Mouse (Mus musculus) cortical plate, adult 2 months (tissue): ENCODE measurements around the gene Ccdc173. TPM values are rescaled to one million over a fixed set of nuclear protein-coding genes. Genes with fewer than 3 reads are reported as not detected.
A peak's percentile ranks its signal among the peaks of the same experiment; 100 is the strongest.

Source experiments
- H3K27ac ChIP-seq: fragments of 200-500 bp; 2 replicates; pipeline ENCODE4 v1.5.1; 2012; ENCODE audit warnings: low read length, control low read depth, inconsistent platforms; ENCODE audit not compliant: insufficient read depth
- H3K4me1 ChIP-seq: fragments of 200-500 bp; 2 replicates; pipeline ENCODE4 v1.6.1; 2011; ENCODE audit warnings: low read length; ENCODE audit not compliant: control insufficient read depth, insufficient read depth
- H3K4me3 ChIP-seq: fragments of 200-500 bp; 2 replicates; pipeline ENCODE4 v1.5.1; 2011; ENCODE audit warnings: mild to moderate bottlenecking, low read length, control low read depth; ENCODE audit not compliant: insufficient read depth
- CTCF ChIP-seq: fragments of 200-500 bp; IDR thresholded peaks from 2 replicates; pipeline ENCODE4 v1.5.1; 2011; ENCODE audit warnings: mild to moderate bottlenecking, control low read depth, low read length; ENCODE audit not compliant: insufficient read depth; ENCODE audit errors: extremely low read depth
- POLR2A ChIP-seq: fragments of 200-500 bp; IDR thresholded peaks from 2 replicates; pipeline ENCODE4 v1.6.1; 2011; ENCODE audit warnings: mild to moderate bottlenecking, low read length, control low read depth; ENCODE audit not compliant: insufficient read depth; ENCODE audit errors: extremely low read depth
- polyA plus RNA-seq: library from polyadenylated mRNA; depleted of rRNA; stranded (reverse); fragments of >200 nt; gene quantifications from 2 replicates; pipeline ENCODE4 v1.2.3, GENCODE M21; 2012

Ccdc173 gene
- polyA plus RNA-seq, 1 experiment, result 3.7 TPM

DNA sequence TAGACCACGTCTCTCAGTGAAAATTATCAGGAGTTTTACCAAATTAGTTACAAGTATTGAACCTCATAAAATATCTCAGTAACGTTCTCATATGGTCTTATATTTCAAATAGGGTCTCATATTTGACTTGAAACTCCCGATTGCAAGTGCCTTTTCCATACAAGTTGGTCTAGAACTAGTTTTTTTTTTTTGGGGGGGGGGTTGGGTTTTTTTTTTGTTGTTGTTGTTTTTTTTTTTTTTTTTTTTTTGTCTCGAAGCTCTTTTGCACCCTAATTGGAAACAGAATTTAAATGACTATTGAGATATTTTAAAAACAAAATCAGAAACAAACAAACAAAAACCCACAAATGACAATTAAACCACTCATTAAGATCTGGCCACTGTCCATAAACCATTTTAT is 1.3 kb upstream of the Ccdc173 start:
- H3K4me3 ChIP-seq, result peak overlapping the region; percentile 55
- H3K27ac ChIP-seq, result no peak overlapping the region
- TF ChIP-seq CTCF, result no peak
- no peak for TF ChIP-seq POLR2A

DNA sequence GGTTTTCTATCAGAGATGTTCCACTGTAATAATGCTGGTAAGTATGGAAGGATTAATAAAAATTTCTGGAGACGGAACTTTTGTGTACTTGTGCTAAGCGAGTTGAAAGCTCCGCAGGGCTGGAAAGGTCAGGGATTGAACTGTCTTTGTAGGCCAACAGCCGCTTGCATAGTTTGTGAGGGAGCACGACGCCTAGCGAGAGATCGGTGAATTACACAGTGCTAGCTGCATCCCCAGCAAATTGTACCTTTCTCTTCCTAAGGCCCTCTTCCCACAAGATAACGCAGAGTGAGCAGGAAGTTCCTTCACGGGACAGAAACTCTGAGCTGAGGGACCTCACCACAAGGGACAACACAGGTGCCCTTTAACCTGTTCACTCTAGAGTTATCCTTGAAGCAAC is 910 bp upstream of the Ccdc173 start:
- no peaks in the 10 kb centered on the region; the same call in 1 of the 2 replicates for H3K4me1 ChIP-seq
- TF ChIP-seq POLR2A, result no peak
- TF ChIP-seq CTCF, result peak; percentile 92

More for the DNA sequence above, 1.3 kb upstream of the Ccdc173 start:
- no peaks in the 10 kb centered on the region; the same call in 1 of the 2 replicates for H3K4me1 ChIP-seq

DNA sequence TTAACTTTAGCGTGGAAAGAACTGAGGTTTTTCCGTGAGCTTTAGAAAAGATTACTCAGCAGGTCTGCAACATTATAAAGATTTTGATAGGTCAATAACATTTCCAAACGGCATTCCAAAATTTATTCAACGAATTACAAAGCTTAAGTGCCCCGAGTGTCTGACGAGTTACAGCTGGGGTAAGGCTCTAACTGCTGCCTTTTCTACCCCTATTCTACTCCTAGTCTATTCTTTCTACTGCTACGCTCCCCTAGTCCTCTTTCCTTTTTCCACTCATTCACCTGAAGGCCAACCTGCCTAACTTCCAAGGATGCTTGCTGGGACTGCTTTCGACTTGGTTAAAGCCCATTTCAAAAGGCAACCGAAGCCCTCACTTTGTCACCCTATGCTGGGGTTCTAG is 401 bp downstream of the Ccdc173 start:
- H3K4me1 ChIP-seq, result no peaks in the 10 kb centered on the region; the same call in 1 of the 2 replicates
- H3K27ac ChIP-seq, result no peak overlapping the region
- peak overlapping the region; percentile 55 for H3K4me3 ChIP-seq
- TF ChIP-seq POLR2A (no peak), CTCF (no peak)

More for the DNA sequence above, 910 bp upstream of the Ccdc173 start:
- Histone ChIP-seq H3K27ac (no peak overlapping the region), H3K4me3 (peak overlapping the region; percentile 55)

DNA sequence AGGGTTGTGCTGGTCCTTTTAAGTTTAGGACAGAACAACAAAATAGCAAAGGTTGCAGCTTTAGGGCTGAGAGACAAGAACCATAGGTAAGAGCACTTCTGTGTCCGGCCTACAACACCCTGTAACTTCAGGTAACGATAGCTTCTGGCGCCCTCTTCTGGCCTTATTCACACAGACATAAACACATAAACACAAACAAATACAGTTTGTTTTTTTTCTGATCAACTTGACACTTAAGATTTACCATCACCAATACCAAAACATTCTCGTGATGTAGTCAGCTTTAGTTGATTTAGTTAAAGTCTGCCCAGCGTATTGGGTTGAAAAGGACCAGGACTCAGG is 10.6 kb downstream of the Ccdc173 start:
- TF ChIP-seq POLR2A (no peak), CTCF (peak; percentile 28; the same call in 1 of the 2 replicates)
- H3K4me1 ChIP-seq, result no peaks in the 10 kb centered on the region
- no peak overlapping the region for H3K4me3 ChIP-seq
- H3K27ac ChIP-seq, result no peak overlapping the region

DNA sequence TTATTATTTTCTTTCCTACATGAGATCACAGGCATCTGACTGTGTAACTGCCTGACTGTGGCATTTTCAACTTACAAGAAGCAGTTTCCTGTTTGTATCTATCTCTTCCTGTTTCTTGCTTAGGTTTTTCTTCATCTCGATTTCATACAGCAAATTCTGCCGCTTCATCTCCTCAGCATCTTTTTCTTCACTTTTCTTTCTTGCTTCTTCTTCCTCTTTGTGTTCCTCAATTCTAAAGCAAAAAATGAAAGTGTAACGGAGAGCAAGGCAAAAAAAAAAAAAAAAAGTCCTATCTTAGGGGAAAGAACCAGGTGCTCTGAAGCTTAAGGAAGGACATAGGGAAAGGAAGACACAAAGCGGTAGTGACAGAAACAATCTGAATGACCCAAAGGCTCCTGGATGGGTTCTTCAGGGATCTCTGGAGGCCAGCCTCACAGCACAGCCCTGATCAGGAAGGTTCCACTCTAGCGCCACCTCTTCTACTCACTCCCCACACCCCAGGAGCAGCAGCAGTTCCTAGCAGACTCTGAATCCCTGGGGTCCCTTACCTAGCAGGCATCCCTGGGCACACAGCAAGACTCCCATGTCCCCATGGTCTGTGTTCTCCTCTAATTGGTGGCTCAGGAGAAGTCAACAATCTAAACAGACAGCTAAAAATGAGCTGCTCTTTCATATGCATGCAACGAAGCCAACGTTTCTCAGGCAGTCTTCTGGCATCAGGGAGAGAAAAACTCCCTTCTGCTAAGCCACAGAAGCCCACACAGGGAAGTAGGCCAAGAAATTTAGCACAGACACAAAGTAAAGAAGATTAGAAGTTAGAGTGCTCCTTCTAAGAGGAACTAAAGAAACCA is 11.2 kb downstream of the Ccdc173 start:
- Histone ChIP-seq H3K27ac (no peak overlapping the region), H3K4me1 (no peaks in the 10 kb centered on the region), H3K4me3 (no peak overlapping the region)
- TF ChIP-seq POLR2A, result no peak
- TF ChIP-seq CTCF, result no peak

DNA sequence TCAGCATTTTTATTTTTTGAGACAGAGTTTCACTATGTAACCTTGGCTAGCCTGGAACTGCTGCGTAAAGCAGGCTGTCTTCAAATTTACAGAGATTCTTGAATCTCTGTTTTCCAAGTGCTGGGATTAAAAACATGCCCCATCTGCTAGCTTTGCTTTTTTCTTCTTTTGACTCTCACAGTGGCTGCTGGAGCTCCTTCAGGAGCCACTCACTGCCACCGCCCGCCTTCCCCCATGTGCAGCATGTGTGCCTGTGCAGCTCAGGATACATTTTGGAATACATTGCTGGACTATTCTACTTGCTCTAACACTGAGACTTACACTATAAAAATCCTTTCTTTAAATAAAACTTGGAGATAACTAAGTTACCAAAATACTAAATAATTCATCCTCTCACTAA is 16.0 kb downstream of the Ccdc173 start:
- H3K4me1 ChIP-seq, result no peaks in the 10 kb centered on the region
- H3K4me3 ChIP-seq, result no peak overlapping the region
- TF ChIP-seq POLR2A (no peak), CTCF (no peak)
- H3K27ac ChIP-seq, result no peak overlapping the region

DNA sequence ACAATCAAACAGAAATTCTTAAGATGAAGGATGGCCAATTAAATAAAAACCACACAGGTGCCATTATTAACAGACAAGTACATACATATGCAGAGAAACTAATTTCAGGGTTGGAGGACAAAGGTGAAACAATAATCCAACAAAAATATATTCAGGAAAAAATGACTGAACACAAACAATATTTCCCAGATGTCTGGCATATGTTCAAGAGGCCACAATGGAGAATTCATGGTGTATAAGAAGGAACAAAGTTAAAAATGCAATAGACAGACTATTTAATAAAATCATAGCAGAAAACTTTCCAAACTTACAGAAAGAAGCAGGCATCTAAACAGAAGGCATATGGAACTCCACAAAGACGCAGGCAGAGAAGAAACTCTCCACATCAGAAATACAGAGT is 24.7 kb downstream of the Ccdc173 start:
- TF ChIP-seq POLR2A (no peak), CTCF (no peak)

DNA sequence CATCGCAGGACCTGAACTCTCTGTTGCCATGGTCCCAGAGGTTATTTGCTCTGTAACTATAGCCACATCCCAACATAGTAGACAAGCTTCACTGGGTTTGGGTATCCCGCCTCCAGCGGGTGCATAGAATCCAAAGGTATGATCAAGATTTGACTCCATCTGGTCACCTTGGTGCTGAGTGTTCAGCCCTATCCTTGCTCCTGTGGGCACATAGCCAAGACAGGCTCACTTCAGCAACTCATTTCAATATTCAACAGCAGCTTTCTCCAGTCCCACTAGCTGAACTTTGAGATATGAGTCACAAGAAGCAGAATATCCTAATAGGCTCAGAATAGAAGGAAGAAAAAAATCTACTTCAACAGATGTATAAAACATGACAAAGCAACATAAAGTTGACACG is 26.0 kb downstream of the Ccdc173 start:
- Histone ChIP-seq H3K4me1 (no peaks in the 10 kb centered on the region), H3K4me3 (no peak overlapping the region), H3K27ac (no peak overlapping the region)
- TF ChIP-seq POLR2A (no peak), CTCF (no peak)

More for the DNA sequence above, 24.7 kb downstream of the Ccdc173 start:
- Histone ChIP-seq H3K27ac (no peak overlapping the region), H3K4me3 (no peak overlapping the region), H3K4me1 (no peaks in the 10 kb centered on the region)

DNA sequence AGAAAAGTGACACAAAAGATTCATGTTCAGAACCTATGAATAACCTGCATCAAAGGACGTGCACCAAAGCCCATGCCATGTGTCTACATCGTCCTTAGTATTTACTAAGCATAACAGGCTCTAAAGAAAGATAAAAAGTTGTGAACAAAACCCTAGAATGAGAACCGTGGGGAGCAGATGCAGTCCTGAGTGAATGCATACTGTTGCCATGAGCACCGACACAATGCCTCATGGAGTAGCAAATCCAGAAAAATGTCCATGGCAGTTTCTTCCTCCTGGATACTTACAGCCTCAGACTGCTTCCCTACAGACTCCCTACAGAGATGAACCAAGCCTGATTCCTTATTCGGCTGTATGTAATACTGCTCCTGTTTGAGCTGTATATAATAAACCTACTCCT is 28.4 kb downstream of the Ccdc173 start:
- no peak for TF ChIP-seq POLR2A
- no peak for TF ChIP-seq CTCF
- no peak overlapping the region for H3K4me3 ChIP-seq
- no peak overlapping the region for H3K27ac ChIP-seq
- H3K4me1 ChIP-seq, result no peaks in the 10 kb centered on the region

DNA sequence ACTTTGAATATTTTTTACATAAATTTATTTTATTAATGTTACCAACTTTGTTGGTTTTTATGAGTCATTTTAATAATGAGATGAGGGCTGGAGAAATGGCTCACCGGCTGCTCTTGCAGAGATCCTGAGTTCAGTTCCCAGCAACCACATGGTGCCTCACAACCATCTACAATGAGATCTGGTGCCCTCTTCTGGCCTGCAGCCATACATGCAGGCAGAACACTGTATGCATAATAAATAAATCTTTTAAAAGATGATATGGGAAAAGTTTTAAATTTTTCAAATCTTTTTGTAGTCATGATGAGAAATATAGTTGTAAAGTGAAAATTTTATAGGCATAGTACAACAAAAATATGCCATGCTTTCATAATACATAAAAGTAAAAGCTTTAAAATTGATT is 44.3 kb downstream of the Ccdc173 start:
- H3K27ac ChIP-seq, result no peak overlapping the region
- no peaks in the 10 kb centered on the region for H3K4me1 ChIP-seq
- TF ChIP-seq POLR2A, result no peak
- 0 out of 2 replicates have a peak, but pooled peaks have one; percentile 1 for TF ChIP-seq CTCF
- no peak overlapping the region for H3K4me3 ChIP-seq

DNA sequence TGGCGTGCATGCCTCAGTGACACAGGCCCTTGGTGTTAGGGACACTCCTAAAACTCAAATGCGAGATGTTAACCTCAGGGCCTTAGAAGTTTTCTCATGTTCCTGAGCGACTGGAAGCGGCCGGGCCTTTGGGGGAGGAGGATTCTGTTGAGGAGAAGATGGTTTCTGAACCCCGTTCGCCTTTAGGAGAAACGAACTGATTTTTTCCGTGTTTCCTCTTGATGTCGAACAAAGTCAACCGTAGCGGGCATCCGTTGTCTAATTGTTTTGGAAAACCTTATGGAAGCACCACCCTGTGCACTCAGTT is 65.9 kb downstream of the Ccdc173 start:
- Histone ChIP-seq H3K4me1 (peaks cover 1% of the 10 kb centered on the region; the same call in 1 of the 2 replicates), H3K4me3 (peak overlapping the region; percentile 66), H3K27ac (peak overlapping the region; percentile 94; the same call in 1 of the 2 replicates)
- no peak for TF ChIP-seq CTCF
- no peak for TF ChIP-seq POLR2A
